Mouse (Mus musculus): Measurements from ENCODE around the gene Nfatc2.
A peak's percentile ranks its signal among the peaks of the same experiment; 100 is the strongest.

Gene Nfatc2

GRCm38 (mm10) chr2:168539026-168539425 lies 62.4 kb downstream of the Nfatc2 start:
- DNase-seq (ENCODE audit: low spot score in 2 of 2), result peak in 1 of 2 experiments; percentile 24

GRCm38 (mm10) chr2:168532061-168532833 lies 69.2 kb downstream of the Nfatc2 start:
- no peak for DNase-seq (ENCODE audit: low spot score in 2 of 2)

- no peak for DNase-seq (ENCODE audit: low spot score in 2 of 2)
These were observed 72.9 kb downstream of the Nfatc2 start for GRCm38 (mm10) chr2:168528551-168528950.

GRCm38 (mm10) chr2:168527430-168527792 lies 74.0 kb downstream of the Nfatc2 start:
- no peak for DNase-seq (ENCODE audit: low spot score in 2 of 2)

- no peak for DNase-seq (ENCODE audit: low spot score in 2 of 2)
These were observed 74.7 kb downstream of the Nfatc2 start for GRCm38 (mm10) chr2:168526547-168527429.

- no peak for DNase-seq (ENCODE audit: low spot score in 2 of 2)
These were observed 75.9 kb downstream of the Nfatc2 start for GRCm38 (mm10) chr2:168525391-168526154.

GRCm38 (mm10) chr2:168524905-168525381 lies 76.5 kb downstream of the Nfatc2 start:
- peak; percentile 90 to 94 for DNase-seq (ENCODE audit: low spot score in 2 of 2)

GRCm38 (mm10) chr2:168522247-168522646 lies 79.2 kb downstream of the Nfatc2 start:
- no peak for DNase-seq (ENCODE audit: low spot score in 2 of 2)

GRCm38 (mm10) chr2:168520771-168521170 lies 80.7 kb downstream of the Nfatc2 start:
- DNase-seq (ENCODE audit: low spot score in 2 of 2), result no peak

GRCm38 (mm10) chr2:168519589-168519988 lies 81.9 kb downstream of the Nfatc2 start:
- DNase-seq (ENCODE audit: low spot score in 2 of 2), result peak; percentile 71 to 78

- DNase-seq (ENCODE audit: low spot score in 2 of 2), result peak; percentile 86 to 89
These were observed 83.2 kb downstream of the Nfatc2 start for GRCm38 (mm10) chr2:168518256-168518659.

GRCm38 (mm10) chr2:168517774-168518173 lies 83.7 kb downstream of the Nfatc2 start:
- no peak for DNase-seq (ENCODE audit: low spot score in 2 of 2)

GRCm38 (mm10) chr2:168516717-168517116 lies 84.7 kb downstream of the Nfatc2 start:
- DNase-seq (ENCODE audit: low spot score in 2 of 2), result no peak

GRCm38 (mm10) chr2:168515466-168515865 lies 86.0 kb downstream of the Nfatc2 start:
- no peak for DNase-seq (ENCODE audit: low spot score in 2 of 2)

- DNase-seq (ENCODE audit: low spot score in 2 of 2), result peak in 1 of 2 experiments; percentile 44
These were observed 87.3 kb downstream of the Nfatc2 start for GRCm38 (mm10) chr2:168514131-168514530.

- no peak for DNase-seq (ENCODE audit: low spot score in 2 of 2)
These were observed 89.9 kb downstream of the Nfatc2 start for GRCm38 (mm10) chr2:168511529-168511928.

GRCm38 (mm10) chr2:168508469-168509198 lies 92.8 kb downstream of the Nfatc2 start:
- no peak for DNase-seq (ENCODE audit: low spot score in 2 of 2)

GRCm38 (mm10) chr2:168504431-168505182 lies 96.8 kb downstream of the Nfatc2 start:
- DNase-seq (ENCODE audit: low spot score in 2 of 2), result peak; percentile 43 to 57

GRCm38 (mm10) chr2:168503735-168504134 lies 97.7 kb downstream of the Nfatc2 start:
- DNase-seq (ENCODE audit: low spot score in 2 of 2), result no peak

GRCm38 (mm10) chr2:168500750-168501149 lies 100.7 kb downstream of the Nfatc2 start:
- no peak for DNase-seq (ENCODE audit: low spot score in 2 of 2)

Data from heart, adult 9 months (tissue).